Mouse (Mus musculus) megakaryocyte-erythroid progenitor cell, adult 5-6 weeks (primary cell): ENCODE measurements around the gene Plau. TPM values are rescaled to one million over a fixed set of nuclear protein-coding genes. Genes with fewer than 3 reads are reported as not detected.

Experiments
- ATAC-seq: replicated peaks from 2 replicates; pipeline ENCODE4 v1.8.0; 2016; ENCODE audit warnings: mild to moderate bottlenecking, inconsistent platforms; ENCODE audit not compliant: severe bottlenecking, poor library complexity, low FRiP score, low TSS enrichment
- total RNA-seq, 2 experiments: library from RNA; stranded (forward) in 1 of 2; stranded (reverse) in 1 of 2; fragments of 200-1000, 215-1000 nt in 1 of 2; fragments of >200 nt in 1 of 2; fragmentation: Nextera tagmentation in 1 of 2; gene quantifications; 2 replicates each; pipeline ENCODE4 v1.2.3; 2014 to 2017

The Plau gene
- total RNA-seq, 2 experiments from 2014 or later = 0.38 TPM; not detected in 1

DNA sequence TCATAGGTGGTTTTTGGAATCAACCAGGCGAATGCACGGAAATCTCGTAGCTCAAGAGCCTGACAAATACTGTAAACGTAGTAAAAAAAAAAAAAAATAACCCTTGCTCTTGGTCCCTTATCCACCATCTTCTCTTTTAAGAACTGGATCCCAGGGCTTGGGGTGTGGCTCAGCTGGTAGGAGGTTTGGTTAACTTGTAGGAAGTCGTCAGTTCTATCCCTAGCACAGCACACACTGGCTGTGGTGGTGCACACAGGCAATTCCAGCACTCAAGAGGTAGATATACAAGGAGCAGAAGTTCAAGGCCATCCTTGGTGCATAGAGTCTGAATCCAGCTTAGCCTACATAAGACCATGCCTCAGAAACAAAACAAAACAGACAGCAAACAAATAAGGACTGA lies 48.2 kb downstream of the Plau start:
- ATAC-seq = peak; percentile 56

- peak; percentile 96 for ATAC-seq
Measured at GRCm38 (mm10) chr14:20885091-20885888, 48.8 kb downstream of the Plau start.

- no peak for ATAC-seq
Measured at GRCm38 (mm10) chr14:20886266-20886665, 49.8 kb downstream of the Plau start.

DNA sequence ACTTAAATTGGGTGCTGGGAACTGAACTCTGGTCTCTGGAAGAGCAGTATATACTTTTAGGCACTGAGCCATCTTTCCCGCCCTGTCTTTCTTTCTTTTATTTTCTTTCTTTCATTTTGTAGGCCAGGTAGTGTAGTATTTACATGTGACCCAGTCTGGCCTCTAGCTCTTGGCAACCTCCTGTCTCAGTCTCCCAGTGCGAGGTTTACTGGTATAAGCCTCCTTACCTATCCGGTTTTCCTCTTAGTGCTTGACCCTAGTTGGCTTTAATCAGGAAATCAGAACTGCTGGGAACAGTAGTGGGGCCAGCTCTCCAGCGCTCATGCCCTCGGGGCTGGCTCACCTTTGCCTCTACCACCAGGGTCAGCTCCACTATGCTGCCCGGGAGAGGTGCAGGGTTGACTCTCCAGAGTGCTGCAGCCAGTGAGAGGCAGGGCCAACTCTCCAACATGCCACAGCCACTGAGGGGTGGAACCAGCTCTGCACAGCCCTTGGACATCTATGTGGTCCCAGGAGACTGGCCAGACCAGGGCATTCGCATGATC lies 51.2 kb downstream of the Plau start:
- ATAC-seq = no peak

GRCm38 (mm10) chr14:20891941-20892402 lies 55.5 kb downstream of the Plau start:
- ATAC-seq = no peak

Other genes starting within 250 kb of the Plau start
- gene Usp54, start 195.6 kb upstream of the Plau start, total RNA-seq (2014; fragmentation: Nextera tagmentation) = 7.5 and 14.1 TPM in 2 replicates
- 5.6 and 6.8 TPM in 2 replicates for gene Usp54, start 195.6 kb upstream of the Plau start, total RNA-seq (2017)
- not detected in 2 replicates for gene Myoz1, start 180.1 kb upstream of the Plau start, total RNA-seq (2014; fragmentation: Nextera tagmentation)
- not detected in 2 replicates for gene Myoz1, start 180.1 kb upstream of the Plau start, total RNA-seq (2017)
- gene Synpo2l, start 168.3 kb upstream of the Plau start, total RNA-seq (2014; fragmentation: Nextera tagmentation) = not detected in 2 replicates
- 0.05 and 0.46 TPM in 2 replicates for gene Synpo2l, start 168.3 kb upstream of the Plau start, total RNA-seq (2017)
- 99.9 and 104 TPM in 2 replicates for gene Sec24c, start 162.4 kb upstream of the Plau start, total RNA-seq (2014; fragmentation: Nextera tagmentation)
- gene Sec24c, start 162.4 kb upstream of the Plau start, total RNA-seq (2017) = 50.4 and 55.1 TPM in 2 replicates
- gene Fut11, start 141.7 kb upstream of the Plau start, total RNA-seq (2014; fragmentation: Nextera tagmentation) = 6.7 and 8.6 TPM in 2 replicates
- gene Fut11, start 141.7 kb upstream of the Plau start, total RNA-seq (2017) = 2.7 and 3.7 TPM in 2 replicates
- 202 and 239 TPM in 2 replicates for gene Chchd1, start 133.7 kb upstream of the Plau start, total RNA-seq (2014; fragmentation: Nextera tagmentation)
- 102 and 122 TPM in 2 replicates for gene Chchd1, start 133.7 kb upstream of the Plau start, total RNA-seq (2017)
- 34.3 and 35.6 TPM in 2 replicates for gene Zswim8, start 129.1 kb upstream of the Plau start, total RNA-seq (2014; fragmentation: Nextera tagmentation)
- 16.5 and 22.0 TPM in 2 replicates for gene Zswim8, start 129.1 kb upstream of the Plau start, total RNA-seq (2017)
- gene Ndst2, start 102.1 kb upstream of the Plau start, total RNA-seq (2014; fragmentation: Nextera tagmentation) = 81.5 and 88.9 TPM in 2 replicates
- 15.1 and 19.4 TPM in 2 replicates for gene Ndst2, start 102.1 kb upstream of the Plau start, total RNA-seq (2017)
- 7.1 and 30.8 TPM in 2 replicates for gene Camk2g, start 42.6 kb upstream of the Plau start, total RNA-seq (2014; fragmentation: Nextera tagmentation)
- gene Camk2g, start 42.6 kb upstream of the Plau start, total RNA-seq (2017) = 33.0 and 34.8 TPM in 2 replicates
- 56.7 and 62.3 TPM in 2 replicates for gene Vcl, start 92.7 kb downstream of the Plau start, total RNA-seq (2014; fragmentation: Nextera tagmentation)
- gene Vcl, start 92.7 kb downstream of the Plau start, total RNA-seq (2017) = 55.2 and 63.7 TPM in 2 replicates
- 35.0 and 45.5 TPM in 2 replicates for gene Ap3m1, start 215.8 kb downstream of the Plau start, total RNA-seq (2014; fragmentation: Nextera tagmentation)
- gene Ap3m1, start 215.8 kb downstream of the Plau start, total RNA-seq (2017) = 35.5 and 47.5 TPM in 2 replicates
- 122 and 138 TPM in 2 replicates for gene Adk, start 215.9 kb downstream of the Plau start, total RNA-seq (2014; fragmentation: Nextera tagmentation)
- 168 and 190 TPM in 2 replicates for gene Adk, start 215.9 kb downstream of the Plau start, total RNA-seq (2017)